Mouse (Mus musculus) MEL (cell line): ENCODE data around the gene Tbc1d2. TPM values are rescaled to one million over a fixed set of nuclear protein-coding genes. Genes with fewer than 3 reads are reported as not detected.

Experiments
- DNase-seq: peaks from one replicate; pipeline ENCODE4 v3.0.0; 2011; ENCODE audit warnings: low read depth, low spot score
- H3K27ac ChIP-seq: 2 replicates; pipeline ENCODE4 v1.5.1; 2012; ENCODE audit warnings: low read depth, mild to moderate bottlenecking, control low read depth, low read length, moderate library complexity; ENCODE audit not compliant: control insufficient read depth
- H3K27me3 ChIP-seq, 2 experiments: fragments of 150-350 bp in 1 of 2; sonication (generic) in 1 of 2; 2 replicates each; pipeline ENCODE4 v1.6.1; 2012; ENCODE audit warnings: low read length in 2 of 2, mild to moderate bottlenecking in 2 of 2, improper control_type of control experiment in 1 of 2, moderate library complexity in 1 of 2; ENCODE audit not compliant: insufficient read depth in 2 of 2, control insufficient read depth in 1 of 2
- H3K36me3 ChIP-seq, 2 experiments: 2 replicates each; pipeline ENCODE4 v1.6.1; 2012 to 2014; ENCODE audit warnings: low read length in 2 of 2, improper control_type of control experiment in 1 of 2, inconsistent platforms in 1 of 2, mild to moderate bottlenecking in 1 of 2; ENCODE audit not compliant: insufficient read depth in 2 of 2, control insufficient read depth in 1 of 2
- H3K4me1 ChIP-seq, 2 experiments: fragments of 150-350 bp in 1 of 2; sonication (generic) in 1 of 2; 2 replicates each; pipeline ENCODE4 v1.6.1; 2012; ENCODE audit warnings: low read length in 2 of 2, improper control_type of control experiment in 1 of 2, mild to moderate bottlenecking in 1 of 2; ENCODE audit not compliant: insufficient read depth in 2 of 2, control insufficient read depth in 1 of 2
- H3K4me3 ChIP-seq, 2 experiments: fragments of 150-350 bp in 1 of 2; sonication (generic) in 1 of 2; 2 replicates each; pipeline ENCODE4 v1.5.1; 2012; ENCODE audit warnings: low read depth in 2 of 2, low read length in 2 of 2, mild to moderate bottlenecking in 2 of 2, moderate library complexity in 2 of 2, control low read depth in 1 of 2, improper control_type of control experiment in 1 of 2; ENCODE audit not compliant: control insufficient read depth in 1 of 2, insufficient read depth in 1 of 2
- H3K79me2 ChIP-seq: 2 replicates; pipeline ENCODE4 v1.6.1; 2012; ENCODE audit warnings: mild to moderate bottlenecking, low read length, moderate library complexity; ENCODE audit not compliant: control insufficient read depth, poor library complexity, insufficient read depth
- H3K9ac ChIP-seq: 2 replicates; pipeline ENCODE4 v1.6.1; 2012; ENCODE audit warnings: low read depth, mild to moderate bottlenecking, control low read depth, low read length, moderate library complexity; ENCODE audit not compliant: control insufficient read depth, poor library complexity, severe bottlenecking
- H3K9me3 ChIP-seq: fragments of 150-350 bp; sonication (generic); replicated peaks from 2 replicates; pipeline ENCODE4 v1.6.1; 2012; ENCODE audit warnings: mild to moderate bottlenecking, low read length, improper control_type of control experiment, moderate library complexity; ENCODE audit not compliant: insufficient read depth
- BHLHE40 ChIP-seq: IDR thresholded peaks from 2 replicates; pipeline ENCODE4 v1.6.1; 2012; ENCODE audit warnings: low read depth, mild to moderate bottlenecking, inconsistent platforms, low read length, improper control_type of control experiment, borderline replicate concordance
- CHD1 ChIP-seq: IDR thresholded peaks from 2 replicates; pipeline ENCODE4 v1.6.1; 2012; ENCODE audit warnings: low read depth, mild to moderate bottlenecking, inconsistent platforms, low read length, improper control_type of control experiment
- CHD2 ChIP-seq: IDR thresholded peaks from 2 replicates; pipeline ENCODE4 v1.6.1; 2011; ENCODE audit warnings: low read length, improper control_type of control experiment
- CTCF ChIP-seq, 3 experiments: IDR thresholded peaks in 2 of 3; conservative IDR thresholded peaks in 1 of 3; 2 replicates each; pipeline ENCODE4 v1.5.1; 2011 to 2012; ENCODE audit warnings: low read length in 3 of 3, low read depth in 2 of 3, mild to moderate bottlenecking in 2 of 3, improper control_type of control experiment in 1 of 3, inconsistent platforms in 1 of 3, mixed read lengths in 1 of 3, moderate library complexity in 1 of 3; ENCODE audit not compliant: control insufficient read depth in 1 of 3, insufficient read depth in 1 of 3, poor library complexity in 1 of 3, severe bottlenecking in 1 of 3
- E2F4 ChIP-seq: IDR thresholded peaks from 2 replicates; pipeline ENCODE4 v1.6.1; 2011; ENCODE audit warnings: low read depth, low read length, improper control_type of control experiment, borderline replicate concordance
- ELF1 ChIP-seq: IDR thresholded peaks from 2 replicates; pipeline ENCODE4 v1.6.1; 2014; ENCODE audit warnings: low read depth, mild to moderate bottlenecking, inconsistent platforms, low read length, improper control_type of control experiment, moderate library complexity
- EP300 ChIP-seq, 2 experiments: IDR thresholded peaks; 2 replicates each; pipeline ENCODE4 v1.6.1; 2011; ENCODE audit warnings: improper control_type of control experiment in 2 of 2, low read length in 2 of 2, low read depth in 1 of 2, mild to moderate bottlenecking in 1 of 2
- ETS1 ChIP-seq: IDR thresholded peaks from 2 replicates; pipeline ENCODE4 v1.6.1; 2012; ENCODE audit warnings: low read depth, mild to moderate bottlenecking, inconsistent platforms, low read length, improper control_type of control experiment, moderate library complexity
- GABPA ChIP-seq: IDR thresholded peaks from 2 replicates; pipeline ENCODE4 v1.6.1; 2012; ENCODE audit warnings: low read depth, mild to moderate bottlenecking, inconsistent platforms, low read length, improper control_type of control experiment, moderate library complexity
- GATA1 ChIP-seq: IDR thresholded peaks from 2 replicates; pipeline ENCODE4 v1.6.1; 2011; ENCODE audit warnings: low read depth, low read length, improper control_type of control experiment
- HCFC1 ChIP-seq: IDR thresholded peaks from 2 replicates; pipeline ENCODE4 v1.6.1; 2012; ENCODE audit warnings: low read depth, mild to moderate bottlenecking, inconsistent platforms, low read length, improper control_type of control experiment, moderate library complexity
- JUND ChIP-seq: IDR thresholded peaks from 2 replicates; pipeline ENCODE4 v1.6.1; 2011; ENCODE audit warnings: low read depth, mild to moderate bottlenecking, improper control_type of control experiment, low read length
- KAT2A ChIP-seq: conservative IDR thresholded peaks from 2 replicates; pipeline ENCODE4 v1.6.1; 2012; ENCODE audit warnings: low read depth, low read length, improper control_type of control experiment, inconsistent platforms
- MAFK ChIP-seq: IDR thresholded peaks from 2 replicates; pipeline ENCODE4 v1.6.1; 2011; ENCODE audit warnings: low read depth, mild to moderate bottlenecking, low read length, improper control_type of control experiment, borderline replicate concordance
- MAX ChIP-seq: IDR thresholded peaks from 2 replicates; pipeline ENCODE4 v1.6.1; 2011; ENCODE audit warnings: low read length, improper control_type of control experiment
- MAZ ChIP-seq: IDR thresholded peaks from 2 replicates; pipeline ENCODE4 v1.6.1; 2012; ENCODE audit warnings: low read depth, mild to moderate bottlenecking, inconsistent platforms, low read length, improper control_type of control experiment
- MEF2A ChIP-seq: IDR thresholded peaks from 2 replicates; pipeline ENCODE4 v1.6.1; 2014; ENCODE audit warnings: low read depth, mild to moderate bottlenecking, inconsistent platforms, low read length, improper control_type of control experiment; ENCODE audit not compliant: poor library complexity, insufficient replicate concordance, severe bottlenecking; ENCODE audit errors: extremely low read depth
- MYB ChIP-seq: IDR thresholded peaks from 2 replicates; pipeline ENCODE4 v1.6.1; 2011; ENCODE audit warnings: mild to moderate bottlenecking, low read depth, low read length, improper control_type of control experiment
- MYC ChIP-seq: IDR thresholded peaks from 2 replicates; pipeline ENCODE4 v1.6.1; 2011; ENCODE audit warnings: low read depth, mild to moderate bottlenecking, low read length, improper control_type of control experiment, moderate library complexity
- NELFE ChIP-seq: IDR thresholded peaks from 2 replicates; pipeline ENCODE4 v1.6.1; 2011; ENCODE audit warnings: low read depth, low read length, improper control_type of control experiment
- NRF1 ChIP-seq: IDR thresholded peaks from 2 replicates; pipeline ENCODE4 v1.6.1; 2014; ENCODE audit warnings: low read depth, mild to moderate bottlenecking, inconsistent platforms, low read length, improper control_type of control experiment, moderate library complexity; ENCODE audit not compliant: poor library complexity, insufficient read depth, severe bottlenecking
- POLR2A ChIP-seq, 2 experiments: IDR thresholded peaks; 2 replicates each; pipeline ENCODE4 v1.6.1; 2011 to 2012; ENCODE audit warnings: low read length in 2 of 2, mild to moderate bottlenecking in 2 of 2, control low read depth in 1 of 2, improper control_type of control experiment in 1 of 2, low read depth in 1 of 2, moderate library complexity in 1 of 2; ENCODE audit not compliant: control insufficient read depth in 1 of 2, insufficient read depth in 1 of 2, poor library complexity in 1 of 2
- POLR2AphosphoS2 ChIP-seq: IDR thresholded peaks from 2 replicates; pipeline ENCODE4 v1.6.1; 2011; ENCODE audit warnings: low read length, improper control_type of control experiment
- POLR2AphosphoS5 ChIP-seq: IDR thresholded peaks from 2 replicates; pipeline ENCODE4 v1.6.1; 2012; ENCODE audit warnings: low read depth, borderline replicate concordance, mild to moderate bottlenecking, inconsistent platforms, low read length, moderate library complexity, mixed read lengths
- RAD21 ChIP-seq: IDR thresholded peaks from 2 replicates; pipeline ENCODE4 v1.6.1; 2011; ENCODE audit warnings: mild to moderate bottlenecking, low read depth, low read length, improper control_type of control experiment
- RCOR1 ChIP-seq: IDR thresholded peaks from 2 replicates; pipeline ENCODE4 v1.6.1; 2012; ENCODE audit warnings: low read depth, mild to moderate bottlenecking, inconsistent platforms, low read length, improper control_type of control experiment
- SIN3A ChIP-seq: IDR thresholded peaks from 2 replicates; pipeline ENCODE4 v1.6.1; 2012; ENCODE audit warnings: low read length, improper control_type of control experiment, inconsistent platforms
- SMC3 ChIP-seq: IDR thresholded peaks from 2 replicates; pipeline ENCODE4 v1.6.1; 2011; ENCODE audit warnings: low read depth, low read length, improper control_type of control experiment
- TAL1 ChIP-seq: IDR thresholded peaks from 2 replicates; pipeline ENCODE4 v1.6.1; 2012; ENCODE audit warnings: mild to moderate bottlenecking, inconsistent platforms, low read length, moderate library complexity, mixed read lengths
- TBP ChIP-seq: IDR thresholded peaks from 2 replicates; pipeline ENCODE4 v1.8.0; 2011; ENCODE audit warnings: low read depth, low read length, improper control_type of control experiment
- TCF12 ChIP-seq: IDR thresholded peaks from 2 replicates; pipeline ENCODE4 v1.6.1; 2014; ENCODE audit warnings: low read depth, mild to moderate bottlenecking, inconsistent platforms, low read length, improper control_type of control experiment, moderate library complexity
- UBTF ChIP-seq: IDR thresholded peaks from 2 replicates; pipeline ENCODE4 v1.6.1; 2012; ENCODE audit warnings: low read depth, mild to moderate bottlenecking, inconsistent platforms, low read length, improper control_type of control experiment, moderate library complexity, borderline replicate concordance; ENCODE audit not compliant: insufficient read depth
- USF1 ChIP-seq: IDR thresholded peaks from 2 replicates; pipeline ENCODE4 v1.6.1; 2014; ENCODE audit warnings: low read depth, mild to moderate bottlenecking, inconsistent platforms, low read length, improper control_type of control experiment, moderate library complexity
- USF2 ChIP-seq, 2 experiments: IDR thresholded peaks; 2 replicates each; pipeline ENCODE4 v1.6.1; 2011 to 2012; ENCODE audit warnings: improper control_type of control experiment in 2 of 2, low read length in 2 of 2, borderline replicate concordance in 1 of 2, inconsistent platforms in 1 of 2, low read depth in 1 of 2, mild to moderate bottlenecking in 1 of 2; ENCODE audit not compliant: insufficient read depth in 1 of 2
- ZC3H11A ChIP-seq: IDR thresholded peaks from 2 replicates; pipeline ENCODE4 v1.6.1; 2012; ENCODE audit warnings: low read depth, mild to moderate bottlenecking, inconsistent platforms, low read length, improper control_type of control experiment
- ZKSCAN1 ChIP-seq: IDR thresholded peaks from 2 replicates; pipeline ENCODE4 v1.6.1; 2012; ENCODE audit warnings: low read depth, mild to moderate bottlenecking, inconsistent platforms, low read length, improper control_type of control experiment, moderate library complexity
- ZMIZ1 ChIP-seq: IDR thresholded peaks from 2 replicates; pipeline ENCODE4 v1.6.1; 2012; ENCODE audit warnings: low read depth, mild to moderate bottlenecking, inconsistent platforms, low read length, improper control_type of control experiment, moderate library complexity
- ZNF384 ChIP-seq: IDR thresholded peaks from 2 replicates; pipeline ENCODE4 v1.6.1; 2012; ENCODE audit warnings: low read depth, mild to moderate bottlenecking, inconsistent platforms, low read length, improper control_type of control experiment
- polyA plus RNA-seq, 2 experiments: library from polyadenylated mRNA; stranded (reverse) in 1 of 2; unstranded in 1 of 2; fragments of >175 nt in 1 of 2; fragments of >200 nt in 1 of 2; gene quantifications; 2 replicates each; pipeline versions ENCODE4 v1.2.1 to v1.2.4; 2012; ENCODE audit warnings: low replicate concordance in 2 of 2, low read depth in 1 of 2; ENCODE audit not compliant: insufficient read length in 2 of 2, insufficient read depth in 1 of 2, missing spikeins in 1 of 2
- total RNA-seq: library from RNA; depleted of rRNA; stranded (reverse); fragments of 300-350 nt; gene quantifications from 2 replicates; pipeline ENCODE4 v1.2.3, GENCODE M21; 2012

Tbc1d2 gene
- total and polyA plus RNA-seq, 3 experiments = 0.19 to 0.36 TPM; not detected in 1

- peak; percentile 50 for DNase-seq
- Histone ChIP-seq H3K79me2 (no peaks in the 10 kb centered on the region), H3K27me3 (peaks cover 0 to under 1% of the 10 kb centered on the region in 2 experiments; a peak in 2 of 4 replicates), H3K4me3 (no peak overlapping the region), H3K27ac (no peak overlapping the region), H3K9me3 (no peaks in the 10 kb centered on the region), H3K4me1 (no peaks in the 10 kb centered on the region; a peak in 1 of 4 replicates), H3K9ac (no peak overlapping the region), H3K36me3 (no peaks in the 10 kb centered on the region)
- TF ChIP-seq MYC (no peak), MAZ (no peak), KAT2A (no peak), ZC3H11A (no peak), MEF2A (no peak), SIN3A (no peak), NELFE (no peak), CTCF (IDR thresholded peaks at IDR 0.05 in 2 of 3, conservative IDR thresholded peaks at IDR 0.05 in 1 of 3; ENCODE audit: control insufficient read depth in 1 of 3, insufficient read depth in 1 of 3, low read depth in 2 of 3, low read length in 3 of 3, poor library complexity in 1 of 3, severe bottlenecking in 1 of 3) (peak in 1 of 3 experiments; percentile 17; a peak in 1 of 6 replicates), ZKSCAN1 (no peak), TBP (peak; percentile 39; the same call in 1 of the 2 replicates), HCFC1 (no peak), MYB (no peak), NRF1 (no peak), GATA1 (peak; percentile 48; the same call in 1 of the 2 replicates), E2F4 (no peak), TAL1 (peak; percentile 38), ZNF384 (no peak), EP300 (IDR thresholded peaks at IDR 0.05; ENCODE audit: low read depth in 1 of 2, low read length in 2 of 2) (peak; percentile 44 to 54), ETS1 (0 out of 2 replicates have a peak, but pooled peaks have one; percentile 16), TCF12 (peak; percentile 48; the same call in 1 of the 2 replicates), ELF1 (no peak), GABPA (no peak), USF2 (IDR thresholded peaks at IDR 0.05; ENCODE audit: borderline replicate concordance in 1 of 2, insufficient read depth in 1 of 2, low read depth in 1 of 2, low read length in 2 of 2) (no peak), CHD1 (no peak), UBTF (no peak), JUND (no peak), POLR2AphosphoS5 (no peak), ZMIZ1 (no peak), POLR2AphosphoS2 (no peak), SMC3 (no peak), RCOR1 (0 out of 2 replicates have a peak, but pooled peaks have one; percentile 19), RAD21 (no peak), MAFK (no peak), MAX (no peak), CHD2 (no peak), BHLHE40 (no peak), POLR2A (IDR thresholded peaks at IDR 0.05; ENCODE audit: control insufficient read depth in 1 of 2, insufficient read depth in 1 of 2, low read depth in 1 of 2, low read length in 2 of 2, poor library complexity in 1 of 2) (no peak), USF1 (no peak)
Measured at GRCm38 (mm10) chr4:46632465-46632864, 17.5 kb downstream of the Tbc1d2 start.
